Mouse (Mus musculus): Measurements from ENCODE around the gene Dnlz.

GRCm38 (mm10) chr2:26302005-26302503 lies 49.9 kb downstream of the Dnlz start:
- TF ChIP-seq POLR2A (IDR thresholded peaks at IDR 0.05; ENCODE audit: insufficient read depth, low read depth, low read length) (no peak), CTCF (IDR thresholded peaks at IDR 0.05) (no peak)

Data from heart, adult 2 months (tissue).